8 mouse cellular contexts compared by ENCODE assay signal in genomic region chr13:77135621-77135981, GRCm38 (mm10). TPM values are rescaled to one million over a fixed set of nuclear protein-coding genes. Genes with fewer than 3 reads are reported as not detected.
DNase-seq lines count a peak whose midpoint lies in the region; ATAC-seq and TF ChIP-seq lines count a peak whose summit lies in the region.

No protein-coding gene starts in this region.

- peak overlapping the region; percentile 57 for H3K9ac ChIP-seq in liver, adult 2 months (ENCODE audit: low read depth, low read length)
- peak overlapping the region; percentile 92 for H3K9ac ChIP-seq in embryonic facial prominence, embryonic 14.5 days (ENCODE audit: low read depth, low read length)
- H3K9ac ChIP-seq in neural tube, embryonic 13.5 days = peak overlapping the region; percentile 91

- H3K36me3 ChIP-seq in liver, adult 2 months (ENCODE audit: control insufficient read depth, insufficient read depth, low read length) = no peaks in the 10 kb centered on the region
- H3K36me3 ChIP-seq in embryonic facial prominence, embryonic 14.5 days (ENCODE audit: control insufficient read depth, insufficient read depth, low read length) = no peaks in the 10 kb centered on the region
- no peaks in the 10 kb centered on the region for H3K36me3 ChIP-seq in limb, embryonic 10.5 days
- no peaks in the 10 kb centered on the region for H3K36me3 ChIP-seq in neural tube, embryonic 13.5 days

- no peak overlapping the region for H3K27ac ChIP-seq in liver, adult 2 months (replicated peaks; ENCODE audit: insufficient read depth, low read depth, low read length)
- peak overlapping the region; percentile 94 for H3K27ac ChIP-seq in embryonic facial prominence, embryonic 14.5 days (replicated peaks; ENCODE audit: low read depth, low read length)
- peak overlapping the region; percentile 95 for H3K27ac ChIP-seq in limb, embryonic 10.5 days
- peak overlapping the region; percentile 91 for H3K27ac ChIP-seq in neural tube, embryonic 13.5 days (replicated peaks)

- H3K4me3 ChIP-seq in liver, adult 2 months (ENCODE audit: insufficient read depth, low read depth, low read length) = peak overlapping the region; percentile 94
- H3K4me3 ChIP-seq in embryonic facial prominence, embryonic 14.5 days (ENCODE audit: low read depth, low read length) = peak overlapping the region; percentile 96
- H3K4me3 ChIP-seq in limb, embryonic 10.5 days = peak overlapping the region; percentile 93
- H3K4me3 ChIP-seq in neural tube, embryonic 13.5 days = peak overlapping the region; percentile 100

- TF ChIP-seq POLR2A in liver, adult 2 months (IDR thresholded peaks at IDR 0.05; ENCODE audit: extremely low read depth, insufficient read depth, low read length) = no peak

- no peak for DNase-seq in liver, adult 2 months (ENCODE audit: extremely low read depth, low read depth, low spot score)
- DNase-seq in liver = no peak
- DNase-seq in embryonic facial prominence, embryonic 14.5 days (ENCODE audit: low spot score) = no peak
- no peak for DNase-seq in limb, embryonic 10.5 days (ENCODE audit: low spot score)
- no peak for DNase-seq in layer of hippocampus, postnatal 36 days
- DNase-seq in embryo, embryonic 10.5 days (ENCODE audit: low spot score) = no peak
- no peak for DNase-seq in layer of hippocampus, adult 9-10 months (ENCODE audit: low spot score)

- no peaks in the 10 kb centered on the region; the same call in 1 of the 2 replicates for H3K4me1 ChIP-seq in liver, adult 2 months (ENCODE audit: control insufficient read depth, insufficient read depth, low read length)
- no peaks in the 10 kb centered on the region; the same call in 1 of the 2 replicates for H3K4me1 ChIP-seq in embryonic facial prominence, embryonic 14.5 days (ENCODE audit: control insufficient read depth, insufficient read depth, low read length)
- peaks cover 11% of the 10 kb centered on the region for H3K4me1 ChIP-seq in limb, embryonic 10.5 days
- peaks cover 19% of the 10 kb centered on the region for H3K4me1 ChIP-seq in neural tube, embryonic 13.5 days (replicated peaks)

- no peak for TF ChIP-seq CTCF in liver, adult 2 months (IDR thresholded peaks at IDR 0.05; ENCODE audit: low read depth, low read length)

- under 1% methylated on average over 11 of the region's 11 CpGs for WGBS in liver, adult 2 months
- WGBS in embryonic facial prominence, embryonic 14.5 days = under 1% methylated on average over 11 of the region's 11 CpGs
- under 1% methylated on average over 11 of the region's 11 CpGs for WGBS in limb, embryonic 10.5 days
- WGBS in neural tube, embryonic 13.5 days = 1% methylated on average over 11 of the region's 11 CpGs

- peak overlapping the region; percentile 75 for H3K4me2 ChIP-seq in embryonic facial prominence, embryonic 14.5 days (ENCODE audit: low read depth, low read length)
- peak overlapping the region; percentile 66 for H3K4me2 ChIP-seq in neural tube, embryonic 13.5 days

- ATAC-seq in embryonic facial prominence, embryonic 14.5 days (ENCODE audit: low read depth) = peak; percentile 62
- peak; percentile 80 for ATAC-seq in neural tube, embryonic 13.5 days (ENCODE audit: low read depth)

- H3K27me3 ChIP-seq in liver, adult 2 months (ENCODE audit: control insufficient read depth, insufficient read depth, low read length) = no peaks in the 10 kb centered on the region
- H3K27me3 ChIP-seq in embryonic facial prominence, embryonic 14.5 days (replicated peaks; ENCODE audit: control insufficient read depth, insufficient read depth, low read length) = no peaks in the 10 kb centered on the region
- H3K27me3 ChIP-seq in limb, embryonic 10.5 days (ENCODE audit: low read depth, poor library complexity, severe bottlenecking) = no peaks in the 10 kb centered on the region
- no peaks in the 10 kb centered on the region for H3K27me3 ChIP-seq in neural tube, embryonic 13.5 days

- H3K9me3 ChIP-seq in embryonic facial prominence, embryonic 14.5 days (ENCODE audit: control insufficient read depth, low read length) = no peaks in the 10 kb centered on the region
- H3K9me3 ChIP-seq in limb, embryonic 10.5 days (replicated peaks) = no peaks in the 10 kb centered on the region
- H3K9me3 ChIP-seq in neural tube, embryonic 13.5 days = no peaks in the 10 kb centered on the region

- no peaks in the 10 kb centered on the region; the same call in 1 of the 2 replicates for H3K79me2 ChIP-seq in liver, adult 2 months (ENCODE audit: control insufficient read depth, insufficient read depth, low read length)

RNA-seq across cellular contexts. Expression of gene 2210408I21Rik, which starts 0.3 kb away (rescaled TPM):
- total RNA-seq in liver, adult 2 months (2014; rRNA removed) = 2.8 and 3.0 TPM in 2 replicates
- polyA plus RNA-seq in liver, adult 2 months (2012; rRNA removed) = 0.34 and 0.55 TPM in 2 replicates
- 9.8 and 12.0 TPM in 2 replicates for polyA plus RNA-seq in embryonic facial prominence, embryonic 14.5 days (2014; fragmentation: Nextera tagmentation; extraction: Ambion mirVana)
- 8.1 and 9.4 TPM in 2 replicates for polyA plus RNA-seq in limb, embryonic 10.5 days (2016; fragmentation: Nextera tagmentation; extraction: Ambion mirVana)
- polyA plus RNA-seq in neural tube, embryonic 13.5 days (2015; fragmentation: Nextera tagmentation; extraction: Ambion mirVana) = 10.9 and 13.3 TPM in 2 replicates
- 10 to 100 TPM; 19.7 to 22.7 TPM for total RNA-seq in layer of hippocampus, postnatal 36 days (2021)

RNA-seq across cellular contexts. Expression of gene Slf1, which starts 0.3 kb away (rescaled TPM):
- 4.6 and 5.4 TPM in 2 replicates for total RNA-seq in liver, adult 2 months (2014; rRNA removed)
- 1.1 TPM in 2 replicates for polyA plus RNA-seq in liver, adult 2 months (2012; rRNA removed)
- 33.6 and 37.6 TPM in 2 replicates for polyA plus RNA-seq in embryonic facial prominence, embryonic 14.5 days (2014; fragmentation: Nextera tagmentation; extraction: Ambion mirVana)
- polyA plus RNA-seq in limb, embryonic 10.5 days (2016; fragmentation: Nextera tagmentation; extraction: Ambion mirVana) = 41.3 and 46.7 TPM in 2 replicates
- polyA plus RNA-seq in neural tube, embryonic 13.5 days (2015; fragmentation: Nextera tagmentation; extraction: Ambion mirVana) = 25.0 and 27.5 TPM in 2 replicates
- total RNA-seq in layer of hippocampus, postnatal 36 days (2021) = 10 to 100 TPM; 15.7 to 18.4 TPM

Comparison
In these comparisons a context has a peak if more than half of its experiments do, and no peak if none do; other contexts are left out.
1. RNA of gene Slf1, which starts 0.3 kb away (polyA plus RNA-seq): 41.3 to 46.7 TPM in limb, embryonic 10.5 days, 33.6 to 37.6 TPM in embryonic facial prominence, embryonic 14.5 days and 25.0 to 27.5 TPM in neural tube, embryonic 13.5 days; 1.1 TPM in liver, adult 2 months; every median in the first group is over 10 times any median in the second.
2. Peak in every context shown above with its lines, with median percentiles within 50 percentile points of each other: H3K4me3 ChIP-seq and H3K9ac ChIP-seq.